Mouse (Mus musculus) liver, embryonic 15.5 days (tissue): ENCODE results near the gene Sema3b. TPM values are rescaled to one million over a fixed set of nuclear protein-coding genes. Genes with fewer than 3 reads are reported as not detected.
A peak's percentile ranks its signal among the peaks of the same experiment; 100 is the strongest.
"Not testable (repeated sequence)": the region's sequence is repeated elsewhere in the genome, so short reads cannot be mapped to it uniquely, and the experiment has no call there.

Experiments used
- ATAC-seq: fragments of 200-750 bp; cut with Nextera tagmentation; 2 replicates; pipeline ENCODE4 v1.8.0; 2017; ENCODE audit warnings: moderate number of reproducible peaks, mild to moderate bottlenecking, moderate library complexity; ENCODE audit not compliant: insufficient read depth
- H3K27ac ChIP-seq: fragments of 300-500 bp; sonication (generic); replicated peaks from 2 replicates; pipeline ENCODE4 v1.5.1; 2015; ENCODE audit warnings: mild to moderate bottlenecking, inconsistent platforms
- H3K27me3 ChIP-seq: fragments of 300-500 bp; sonication (generic); 2 replicates; pipeline ENCODE4 v1.6.1; 2015; ENCODE audit warnings: mild to moderate bottlenecking, inconsistent platforms
- H3K36me3 ChIP-seq: fragments of 300-500 bp; sonication (generic); replicated peaks from 2 replicates; pipeline ENCODE4 v1.6.1; 2015; ENCODE audit warnings: moderate library complexity, mild to moderate bottlenecking, inconsistent platforms
- H3K4me1 ChIP-seq: fragments of 300-500 bp; sonication (generic); replicated peaks from 2 replicates; pipeline ENCODE4 v1.6.1; 2015; ENCODE audit warnings: inconsistent platforms
- H3K4me2 ChIP-seq: fragments of 300-500 bp; sonication (generic); 2 replicates; pipeline ENCODE4 v1.6.1; 2015; ENCODE audit warnings: moderate library complexity, mild to moderate bottlenecking, inconsistent platforms
- H3K4me3 ChIP-seq: fragments of 300-500 bp; sonication (generic); replicated peaks from 2 replicates; pipeline ENCODE4 v1.5.1; 2015; ENCODE audit warnings: mild to moderate bottlenecking, inconsistent platforms
- H3K9ac ChIP-seq: fragments of 300-500 bp; sonication (generic); 2 replicates; pipeline ENCODE4 v1.6.1; 2015; ENCODE audit warnings: moderate library complexity, mild to moderate bottlenecking, inconsistent platforms
- H3K9me3 ChIP-seq: fragments of 300-500 bp; sonication (generic); replicated peaks from 2 replicates; pipeline ENCODE4 v1.6.1; 2016; ENCODE audit warnings: inconsistent platforms
- WGBS: fragments of 180-500 bp; shearing (Covaris S2); methylation state at CpG from one replicate; pipeline ENCODE4 v1.1.7; 2015; ENCODE audit warnings: mixed read lengths; ENCODE audit not compliant: insufficient replicate concordance; 5-methylcytosine and 5-hydroxymethylcytosine counted together
- polyA plus RNA-seq: library from polyadenylated mRNA; unstranded; fragments of >200 nt; fragmentation: Nextera tagmentation; extraction: Ambion mirVana; gene quantifications from 2 replicates; pipeline ENCODE4 v1.2.1, GENCODE M21; 2015

Sema3b gene
- polyA plus RNA-seq, 1 experiment from 2014 or later = 0.74 TPM

GRCm38 (mm10) chr9:107567702-107568319 lies 41.2 kb downstream of the Sema3b start, which contains the start of gene Hyal2:
TSS of gene Hyal2 (plus strand) at chr9:107567945.
- H3K4me2 ChIP-seq = peak within 1 kb of the TSS; percentile 89
- peaks cover 90% of the 10 kb centered on the region for H3K4me1 ChIP-seq
- H3K9ac ChIP-seq = peak within 1 kb of the TSS; percentile 81
- H3K4me3 ChIP-seq = peak within 1 kb of the TSS; percentile 80
- peaks cover 33% of the 10 kb centered on the region for H3K36me3 ChIP-seq
- H3K27me3 ChIP-seq = no peaks in the 10 kb centered on the region
- peak within 1 kb of the TSS; percentile 96 for H3K27ac ChIP-seq
- H3K9me3 ChIP-seq = no peaks in the 10 kb centered on the region
- ATAC-seq = no peak
- 40% methylated on average over 18 of the region's 18 CpGs for WGBS

- no peak for ATAC-seq
- Histone ChIP-seq H3K4me2 (peak overlapping the region; percentile 89), H3K9ac (no peak overlapping the region), H3K27ac (peak overlapping the region; percentile 96), H3K36me3 (peaks cover 32% of the 10 kb centered on the region), H3K27me3 (no peaks in the 10 kb centered on the region), H3K4me1 (peaks cover 90% of the 10 kb centered on the region), H3K4me3 (no peak overlapping the region), H3K9me3 (no peaks in the 10 kb centered on the region)
- WGBS = 49% methylated on average over 3 of the region's 3 CpGs
These were observed 42.2 kb downstream of the Sema3b start for GRCm38 (mm10) chr9:107566855-107567254.

- ATAC-seq = no peak
- Histone ChIP-seq H3K27ac (peak overlapping the region; percentile 96), H3K36me3 (peaks cover 32% of the 10 kb centered on the region), H3K4me2 (peak overlapping the region; percentile 89), H3K4me3 (no peak overlapping the region), H3K4me1 (peaks cover 86% of the 10 kb centered on the region), H3K9ac (no peak overlapping the region), H3K27me3 (no peaks in the 10 kb centered on the region), H3K9me3 (no peaks in the 10 kb centered on the region)
- WGBS = 47% methylated on average over 15 of the region's 15 CpGs
These were observed 42.9 kb downstream of the Sema3b start for GRCm38 (mm10) chr9:107566041-107566709.

GRCm38 (mm10) chr9:107565556-107565955 lies 43.5 kb downstream of the Sema3b start:
- 0 out of 2 replicates have a peak overlapping the region, but pooled peaks have one; percentile 89 for H3K4me2 ChIP-seq
- H3K4me3 ChIP-seq, H3K27me3 ChIP-seq, ATAC-seq, H3K9ac ChIP-seq, H3K9me3 ChIP-seq: not testable (repeated sequence)
- peaks cover 38% of the 10 kb centered on the region for H3K36me3 ChIP-seq
- 41% methylated on average over 5 of the region's 5 CpGs for WGBS
- peak overlapping the region; percentile 96 for H3K27ac ChIP-seq
- peaks cover 81% of the 10 kb centered on the region for H3K4me1 ChIP-seq

GRCm38 (mm10) chr9:107563029-107563581 lies 45.9 kb downstream of the Sema3b start, which contains the start of gene Tusc2:
TSS of gene Tusc2 (plus strand) at chr9:107563255.
- Histone ChIP-seq H3K4me2 (peak within 1 kb of the TSS; percentile 83), H3K27ac (peak within 1 kb of the TSS; percentile 90), H3K4me3 (peak within 1 kb of the TSS; percentile 83), H3K9ac (peak within 1 kb of the TSS; percentile 89), H3K36me3 (peaks cover 62% of the 10 kb centered on the region), H3K4me1 (peaks cover 64% of the 10 kb centered on the region), H3K9me3 (no peaks in the 10 kb centered on the region), H3K27me3 (no peaks in the 10 kb centered on the region)
- ATAC-seq = peak; percentile 94
- WGBS = 0% methylated on average over 46 of the region's 46 CpGs

- 40% methylated on average over 3 of the region's 3 CpGs for WGBS
- peak overlapping the region; percentile 42 for H3K9ac ChIP-seq
These were observed 52.7 kb downstream of the Sema3b start for GRCm38 (mm10) chr9:107556346-107556745.

GRCm38 (mm10) chr9:107555701-107556100 lies 53.3 kb downstream of the Sema3b start:
- Histone ChIP-seq H3K9me3 (no peaks in the 10 kb centered on the region), H3K4me3 (peak overlapping the region; percentile 83), H3K4me1 (peaks cover 61% of the 10 kb centered on the region), H3K36me3 (peaks cover 37% of the 10 kb centered on the region), H3K27me3 (peaks cover 24% of the 10 kb centered on the region), H3K4me2 (peak overlapping the region; percentile 97), H3K27ac (peak overlapping the region; percentile 95), H3K9ac (peak overlapping the region; percentile 94)
- no peak for ATAC-seq
- WGBS = 35% methylated on average over 2 of the region's 2 CpGs

More at GRCm38 (mm10) chr9:107556346-107556745, 52.7 kb downstream of the Sema3b start:
- ATAC-seq = no peak
- H3K4me2 ChIP-seq = peak overlapping the region; percentile 97
- peak overlapping the region; percentile 83 for H3K4me3 ChIP-seq
- peaks cover 57% of the 10 kb centered on the region for H3K4me1 ChIP-seq
- H3K27ac ChIP-seq = peak overlapping the region; percentile 95
- no peaks in the 10 kb centered on the region for H3K9me3 ChIP-seq
- peaks cover 18% of the 10 kb centered on the region for H3K27me3 ChIP-seq
- peaks cover 43% of the 10 kb centered on the region for H3K36me3 ChIP-seq

GRCm38 (mm10) chr9:107555031-107555457 lies 54.0 kb downstream of the Sema3b start:
- Histone ChIP-seq H3K9ac (peak overlapping the region; percentile 94), H3K36me3 (peaks cover 30% of the 10 kb centered on the region), H3K4me2 (peak overlapping the region; percentile 97), H3K27ac (peak overlapping the region; percentile 95), H3K4me1 (peaks cover 66% of the 10 kb centered on the region), H3K4me3 (peak overlapping the region; percentile 83), H3K9me3 (no peaks in the 10 kb centered on the region), H3K27me3 (peaks cover 31% of the 10 kb centered on the region)
- ATAC-seq = peak; percentile 12
- 0% methylated on average over 23 of the region's 23 CpGs for WGBS

- Histone ChIP-seq H3K4me2 (peak overlapping the region; percentile 97), H3K4me3 (peak overlapping the region; percentile 83), H3K9me3 (no peaks in the 10 kb centered on the region), H3K36me3 (peaks cover 24% of the 10 kb centered on the region), H3K9ac (peak overlapping the region; percentile 94), H3K27me3 (peaks cover 38% of the 10 kb centered on the region), H3K4me1 (peaks cover 66% of the 10 kb centered on the region), H3K27ac (peak overlapping the region; percentile 95)
- under 1% methylated on average over 53 of the region's 53 CpGs for WGBS
- ATAC-seq = peak; percentile 89
These were observed 54.7 kb downstream of the Sema3b start for GRCm38 (mm10) chr9:107554319-107554825.

- Histone ChIP-seq H3K36me3 (peaks cover 17% of the 10 kb centered on the region), H3K27me3 (peaks cover 44% of the 10 kb centered on the region), H3K27ac (peak overlapping the region; percentile 95), H3K4me1 (peaks cover 66% of the 10 kb centered on the region), H3K9ac (peak overlapping the region; percentile 94), H3K9me3 (no peaks in the 10 kb centered on the region), H3K4me2 (peak overlapping the region; percentile 97), H3K4me3 (peak overlapping the region; percentile 83)
- 4% methylated on average over 37 of the region's 37 CpGs for WGBS
- ATAC-seq = peak; percentile 37
These were observed 55.3 kb downstream of the Sema3b start for GRCm38 (mm10) chr9:107553541-107554318.
